Mouse (Mus musculus) olfactory bulb, adult 2 months (tissue): ENCODE data around the gene Ptgfrn.

Experiments
- CTCF ChIP-seq: fragments of 200-500 bp; IDR thresholded peaks from 2 replicates; pipeline ENCODE4 v1.5.1; 2012; ENCODE audit warnings: low read depth, mild to moderate bottlenecking, low read length, moderate library complexity; ENCODE audit not compliant: insufficient read depth
- POLR2A ChIP-seq: fragments of 200-500 bp; IDR thresholded peaks from 2 replicates; pipeline ENCODE4 v1.6.1; 2012; ENCODE audit warnings: mild to moderate bottlenecking, low read depth, low read length, moderate library complexity; ENCODE audit not compliant: insufficient read depth

- no peak for TF ChIP-seq CTCF
- no peak for TF ChIP-seq POLR2A
Observed at GRCm38 (mm10) chr3:101131772-101132171, 21.7 kb upstream of the Ptgfrn start.
